Mouse (Mus musculus) neural tube, embryonic 13.5 days (tissue): ENCODE measurements at regions not wholly inside any gene's neighbourhood (a gene's known extent, or its start where the extent isn't known, plus 50 kb on each side); places are given as distances from the start of the nearest gene placed in this dataset.

Experiments used
- ATAC-seq: fragments of 200-750 bp; cut with Nextera tagmentation; 2 replicates; pipeline ENCODE4 v1.8.0; 2017; ENCODE audit warnings: low read depth, mild to moderate bottlenecking, moderate TSS enrichment, moderate library complexity
- H3K27ac ChIP-seq: fragments of 300-500 bp; sonication (generic); replicated peaks from 2 replicates; pipeline ENCODE4 v1.5.1; 2015; ENCODE audit warnings: moderate library complexity, mild to moderate bottlenecking, inconsistent platforms
- H3K27me3 ChIP-seq: fragments of 300-500 bp; sonication (generic); 2 replicates; pipeline ENCODE4 v1.6.1; 2015; ENCODE audit warnings: mild to moderate bottlenecking, inconsistent platforms
- H3K36me3 ChIP-seq: fragments of 300-500 bp; sonication (generic); 2 replicates; pipeline ENCODE4 v1.6.1; 2015; ENCODE audit warnings: mild to moderate bottlenecking, inconsistent platforms
- H3K4me1 ChIP-seq: fragments of 300-500 bp; sonication (generic); replicated peaks from 2 replicates; pipeline ENCODE4 v1.6.1; 2015; ENCODE audit warnings: inconsistent platforms
- H3K4me2 ChIP-seq: fragments of 300-500 bp; sonication (generic); 2 replicates; pipeline ENCODE4 v1.6.1; 2015; ENCODE audit warnings: inconsistent platforms, mild to moderate bottlenecking, moderate library complexity
- H3K4me3 ChIP-seq: fragments of 300-500 bp; sonication (generic); 2 replicates; pipeline ENCODE4 v1.5.1; 2015; ENCODE audit warnings: mild to moderate bottlenecking, inconsistent platforms
- H3K9ac ChIP-seq: fragments of 300-500 bp; sonication (generic); 2 replicates; pipeline ENCODE4 v1.6.1; 2015; ENCODE audit warnings: moderate library complexity, mild to moderate bottlenecking, inconsistent platforms
- H3K9me3 ChIP-seq: fragments of 300-500 bp; sonication (generic); 2 replicates; pipeline ENCODE4 v1.6.1; 2016; ENCODE audit warnings: inconsistent platforms
- WGBS: fragments of 180-500 bp; shearing (Covaris S2); methylation state at CpG from one replicate; pipeline ENCODE4 v1.1.7; 2015; 5-methylcytosine and 5-hydroxymethylcytosine counted together

- no peak overlapping the region for H3K4me3 ChIP-seq
- no peak; the same call in 1 of the 2 replicates for ATAC-seq
- no peaks in the 10 kb centered on the region for H3K36me3 ChIP-seq
- H3K9ac ChIP-seq = no peak overlapping the region
- WGBS = 61% methylated on average over 6 of the region's 6 CpGs
- no peak overlapping the region for H3K27ac ChIP-seq
- H3K4me2 ChIP-seq = no peak overlapping the region
- H3K27me3 ChIP-seq = no peaks in the 10 kb centered on the region
- H3K9me3 ChIP-seq = no peaks in the 10 kb centered on the region
- H3K4me1 ChIP-seq = no peaks in the 10 kb centered on the region; the same call in 1 of the 2 replicates
Observed at GRCm38 (mm10) chr3:121009223-121009622, 162.3 kb downstream of the Rwdd3 start.

DNA sequence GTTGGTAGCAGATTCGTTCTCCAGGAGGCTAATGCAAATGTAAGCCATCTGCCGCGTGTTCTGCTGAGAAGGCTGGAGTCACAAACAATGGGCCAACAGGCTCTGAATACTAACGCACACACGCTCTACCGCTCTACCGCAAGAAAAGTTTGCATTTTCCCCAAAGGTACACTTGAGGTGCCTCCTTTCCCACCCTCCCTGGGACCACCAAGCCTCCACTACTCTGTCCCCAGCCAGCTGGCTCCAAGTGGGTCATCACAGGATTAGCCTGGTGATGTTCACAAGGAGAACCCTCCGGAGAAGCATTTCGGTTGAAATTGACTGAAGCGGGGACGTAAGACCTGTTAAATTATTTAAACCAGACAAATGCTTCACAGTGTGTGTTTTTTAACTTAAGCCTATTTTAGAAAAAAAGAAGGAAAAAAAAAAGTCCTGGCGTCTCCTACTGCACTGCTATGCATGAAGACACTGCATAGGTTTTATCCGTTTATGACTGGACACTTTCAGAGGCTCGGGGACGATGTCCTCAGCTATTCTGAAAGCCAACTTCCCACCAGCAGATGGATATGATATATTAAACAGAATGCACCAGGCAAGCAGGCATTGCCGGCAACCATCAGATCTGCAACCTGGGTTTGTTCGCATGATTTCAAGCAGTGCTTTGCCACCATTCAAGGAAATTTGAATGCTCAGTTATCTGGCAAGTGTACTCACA is 187.8 kb downstream of the Rwdd3 start:
- H3K9ac ChIP-seq = peak overlapping the region; percentile 31; the same call in 1 of the 2 replicates
- peak; percentile 86 for ATAC-seq
- H3K27ac ChIP-seq = peak overlapping the region; percentile 75
- WGBS = 31% methylated on average over 17 of the region's 17 CpGs
- peaks cover 19% of the 10 kb centered on the region for H3K4me1 ChIP-seq
- H3K9me3 ChIP-seq = no peaks in the 10 kb centered on the region
- H3K36me3 ChIP-seq = no peaks in the 10 kb centered on the region
- peak overlapping the region; percentile 38 for H3K4me2 ChIP-seq
- no peak overlapping the region for H3K4me3 ChIP-seq
- H3K27me3 ChIP-seq = no peaks in the 10 kb centered on the region

DNA sequence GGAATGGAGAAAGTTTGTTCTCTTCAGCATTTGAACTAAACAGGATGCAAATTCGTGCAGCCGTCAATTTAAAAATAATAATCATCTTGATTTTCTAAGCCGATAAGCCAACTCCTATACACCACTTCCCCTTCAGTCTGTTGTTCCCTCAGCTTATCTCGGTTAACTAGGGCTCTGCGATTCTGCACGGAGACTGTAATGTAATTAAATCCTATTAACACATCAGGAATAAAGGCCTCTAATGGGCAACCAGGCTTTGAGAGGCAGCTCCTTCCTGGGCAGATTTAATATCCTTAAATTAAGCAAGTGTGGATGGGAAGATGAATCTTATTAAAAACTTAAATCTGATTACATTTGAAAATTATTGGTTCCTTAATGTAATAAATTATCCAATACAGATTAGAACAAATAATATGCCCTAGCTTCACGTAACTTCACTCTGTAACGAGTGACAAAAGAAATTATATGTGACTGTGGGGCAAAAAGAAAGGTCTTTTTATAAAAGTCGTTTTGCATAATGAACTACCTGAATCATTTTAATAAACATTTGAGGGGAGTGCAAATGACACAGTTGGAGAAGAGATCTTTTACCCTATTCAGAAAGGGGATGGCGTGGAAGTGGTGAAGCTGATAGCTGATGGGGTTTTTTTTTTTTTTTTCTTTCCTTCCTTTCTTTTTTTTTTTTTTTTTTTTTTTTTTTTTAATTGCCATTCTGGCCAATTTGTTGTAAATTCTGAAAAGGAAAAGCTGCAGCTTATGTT is 188.5 kb downstream of the Rwdd3 start:
- H3K9me3 ChIP-seq = no peaks in the 10 kb centered on the region
- no peak overlapping the region for H3K9ac ChIP-seq
- peak overlapping the region; percentile 38 for H3K4me2 ChIP-seq
- 20% methylated on average over 10 of the region's 10 CpGs for WGBS
- H3K27me3 ChIP-seq = no peaks in the 10 kb centered on the region
- peak overlapping the region; percentile 75; the same call in 1 of the 2 replicates for H3K27ac ChIP-seq
- H3K4me3 ChIP-seq = no peak overlapping the region
- peaks cover 19% of the 10 kb centered on the region for H3K4me1 ChIP-seq
- ATAC-seq = peak; percentile 78
- no peaks in the 10 kb centered on the region for H3K36me3 ChIP-seq

DNA sequence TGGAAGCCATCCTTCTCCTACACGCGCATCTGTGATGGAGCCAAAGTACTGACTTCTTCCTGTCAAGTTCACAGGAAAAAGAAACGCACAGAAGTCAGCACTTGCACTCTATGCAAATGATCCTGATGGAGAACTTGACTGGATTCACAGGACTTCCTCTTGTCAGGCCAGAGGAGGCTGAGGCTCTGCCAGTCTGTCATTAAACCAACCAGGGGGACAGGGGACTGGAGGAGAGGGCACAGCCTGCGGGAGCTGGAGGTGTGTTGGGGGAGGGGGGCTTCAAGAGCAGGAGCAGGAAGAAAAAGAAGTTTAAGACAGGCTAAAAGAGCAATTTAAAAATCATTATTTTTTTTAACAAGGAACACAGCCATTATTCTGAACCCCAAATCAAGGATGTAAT is 189.3 kb downstream of the Rwdd3 start:
- no peak overlapping the region for H3K4me2 ChIP-seq
- 39% methylated on average over 4 of the region's 4 CpGs for WGBS
- no peak overlapping the region for H3K9ac ChIP-seq
- ATAC-seq = no peak
- no peaks in the 10 kb centered on the region for H3K9me3 ChIP-seq
- no peaks in the 10 kb centered on the region for H3K27me3 ChIP-seq
- no peak overlapping the region for H3K4me3 ChIP-seq
- peaks cover 19% of the 10 kb centered on the region for H3K4me1 ChIP-seq
- H3K27ac ChIP-seq = 0 out of 2 replicates have a peak overlapping the region, but pooled peaks have one; percentile 40
- H3K36me3 ChIP-seq = no peaks in the 10 kb centered on the region

DNA sequence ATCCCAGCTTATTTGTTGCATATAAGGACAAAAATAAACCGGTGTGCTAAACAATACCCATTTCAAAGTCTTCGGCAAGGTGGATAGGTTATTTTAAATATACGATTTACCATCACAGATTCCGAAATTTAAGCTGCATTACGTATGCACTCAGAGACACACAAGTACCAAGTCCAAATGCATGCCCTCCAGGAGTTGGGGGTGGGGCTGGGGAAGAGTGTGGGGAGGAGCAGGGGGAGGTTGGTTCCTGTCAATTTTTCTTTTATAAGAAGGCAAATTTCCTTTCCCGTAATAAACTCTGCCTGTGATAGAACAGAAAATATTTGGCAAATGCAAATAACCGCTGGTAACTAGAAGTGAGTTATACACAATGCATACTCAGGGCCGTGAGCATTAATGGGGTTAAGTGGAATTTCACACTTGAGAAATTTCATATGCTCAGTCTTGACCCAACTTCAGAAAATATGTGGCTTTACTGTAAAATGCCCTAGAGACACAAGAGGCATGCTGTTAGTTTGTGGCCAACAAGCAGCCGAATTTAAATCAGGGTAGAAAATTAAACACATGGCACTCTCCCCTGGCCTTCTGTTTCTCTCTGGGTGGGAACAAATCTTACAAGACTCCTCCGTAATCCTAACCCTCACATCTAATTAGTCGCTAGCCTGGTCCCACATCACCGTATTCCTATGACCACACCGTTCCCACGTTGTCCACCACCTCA is 200.6 kb downstream of the Rwdd3 start:
- no peaks in the 10 kb centered on the region for H3K4me1 ChIP-seq

GRCm38 (mm10) chr3:120946906-120947305 is 224.6 kb downstream of the Rwdd3 start:
- no peak for ATAC-seq
- WGBS = 86% methylated on average over 8 of the region's 8 CpGs
- Histone ChIP-seq H3K27me3 (no peaks in the 10 kb centered on the region), H3K4me2 (no peak overlapping the region), H3K36me3 (no peaks in the 10 kb centered on the region), H3K9me3 (no peaks in the 10 kb centered on the region), H3K4me1 (no peaks in the 10 kb centered on the region), H3K4me3 (no peak overlapping the region), H3K9ac (no peak overlapping the region), H3K27ac (no peak overlapping the region)

More for the DNA sequence above, 200.6 kb downstream of the Rwdd3 start:
- WGBS = 77% methylated on average over 14 of the region's 14 CpGs
- Histone ChIP-seq H3K9me3 (no peaks in the 10 kb centered on the region), H3K36me3 (no peaks in the 10 kb centered on the region), H3K27me3 (no peaks in the 10 kb centered on the region), H3K9ac (no peak overlapping the region), H3K4me2 (no peak overlapping the region), H3K4me3 (no peak overlapping the region), H3K27ac (no peak overlapping the region)
- no peak for ATAC-seq

- Histone ChIP-seq H3K4me1 (no peaks in the 10 kb centered on the region), H3K27me3 (no peaks in the 10 kb centered on the region), H3K9ac (no peak overlapping the region), H3K27ac (no peak overlapping the region), H3K36me3 (no peaks in the 10 kb centered on the region), H3K4me2 (no peak overlapping the region), H3K4me3 (no peak overlapping the region), H3K9me3 (no peaks in the 10 kb centered on the region)
- no peak for ATAC-seq
- 89% methylated on average over 4 of the region's 4 CpGs for WGBS
Observed at GRCm38 (mm10) chr3:120934401-120934800, 237.1 kb downstream of the Rwdd3 start.

DNA sequence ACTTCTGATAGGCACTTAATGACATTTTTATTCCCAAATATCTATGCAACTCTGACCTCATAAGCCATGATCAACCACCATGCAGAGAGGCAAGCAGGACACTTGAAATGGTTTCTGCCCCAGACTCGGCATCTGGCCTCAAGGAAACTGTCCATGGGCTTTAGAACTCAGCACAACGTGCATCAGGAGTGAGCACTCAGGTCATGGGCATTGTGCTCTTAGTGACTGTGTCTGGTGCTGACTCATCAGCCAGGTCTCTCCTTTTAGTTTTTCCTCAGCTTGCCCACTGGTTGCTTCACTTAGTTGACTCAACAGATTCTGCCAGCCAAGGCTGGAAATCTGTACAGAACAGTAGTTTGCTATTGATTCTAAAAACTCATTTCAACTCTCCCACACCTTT is 251.1 kb downstream of the Rwdd3 start:
- H3K36me3 ChIP-seq = no peaks in the 10 kb centered on the region
- H3K27ac ChIP-seq = no peak overlapping the region
- no peak overlapping the region for H3K4me2 ChIP-seq
- no peak overlapping the region for H3K9ac ChIP-seq
- no peaks in the 10 kb centered on the region for H3K4me1 ChIP-seq
- ATAC-seq = no peak
- 87% methylated on average over 2 of the region's 2 CpGs for WGBS
- no peaks in the 10 kb centered on the region for H3K27me3 ChIP-seq
- no peaks in the 10 kb centered on the region for H3K9me3 ChIP-seq
- no peak overlapping the region for H3K4me3 ChIP-seq

DNA sequence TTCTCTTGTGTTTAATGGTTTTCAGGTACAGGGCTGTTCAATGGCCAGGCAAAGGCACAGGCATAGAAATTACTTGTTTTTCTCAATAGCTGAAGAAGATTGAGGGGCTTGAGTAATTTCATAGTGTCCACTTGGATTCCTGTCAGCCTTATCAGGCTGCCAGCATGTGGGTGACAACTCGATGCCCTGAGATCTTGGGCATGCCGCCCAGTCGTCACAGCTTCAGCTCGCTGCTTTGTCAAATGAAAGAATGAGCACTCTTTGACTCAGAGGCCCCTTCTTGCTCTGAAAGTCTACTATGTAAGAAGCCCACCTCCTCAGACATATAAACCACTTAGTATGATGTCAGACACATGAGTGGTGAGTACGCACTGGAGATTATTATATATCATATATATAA is 272.6 kb downstream of the Rwdd3 start:
- 87% methylated on average over 5 of the region's 5 CpGs for WGBS
- Histone ChIP-seq H3K27me3 (no peaks in the 10 kb centered on the region), H3K9me3 (0 out of 2 replicates have a peak, but pooled peaks cover 3% of the 10 kb centered on the region), H3K27ac (no peak overlapping the region), H3K4me3 (no peak overlapping the region), H3K36me3 (no peaks in the 10 kb centered on the region), H3K4me1 (no peaks in the 10 kb centered on the region), H3K4me2 (no peak overlapping the region), H3K9ac (no peak overlapping the region)
- no peak for ATAC-seq

DNA sequence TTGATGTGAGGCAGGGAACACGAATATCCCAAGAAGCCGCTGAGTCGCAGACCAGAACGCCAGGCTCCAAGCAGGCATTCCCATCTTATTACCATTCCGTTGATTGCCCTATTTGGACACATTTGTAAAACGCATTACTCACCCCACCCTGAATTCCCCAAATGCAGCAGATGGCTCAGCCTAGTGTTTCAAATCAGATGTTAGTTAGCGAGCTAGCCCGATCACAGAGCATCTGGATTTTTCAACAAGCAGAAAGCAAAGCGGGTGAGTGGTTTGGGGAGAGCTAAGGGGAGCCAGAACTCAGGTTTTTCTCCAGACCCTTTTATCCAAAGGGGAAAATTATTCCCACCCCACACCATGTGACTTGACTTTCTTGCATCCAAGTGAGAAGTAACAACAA is 273.2 kb downstream of the Rwdd3 start:
- no peak for ATAC-seq
- H3K36me3 ChIP-seq = no peaks in the 10 kb centered on the region
- H3K9me3 ChIP-seq = 0 out of 2 replicates have a peak, but pooled peaks cover 3% of the 10 kb centered on the region
- H3K4me2 ChIP-seq = no peak overlapping the region
- no peak overlapping the region for H3K27ac ChIP-seq
- WGBS = 66% methylated on average over 9 of the region's 9 CpGs
- no peak overlapping the region for H3K4me3 ChIP-seq
- no peaks in the 10 kb centered on the region for H3K4me1 ChIP-seq
- no peaks in the 10 kb centered on the region for H3K27me3 ChIP-seq
- no peak overlapping the region for H3K9ac ChIP-seq

DNA sequence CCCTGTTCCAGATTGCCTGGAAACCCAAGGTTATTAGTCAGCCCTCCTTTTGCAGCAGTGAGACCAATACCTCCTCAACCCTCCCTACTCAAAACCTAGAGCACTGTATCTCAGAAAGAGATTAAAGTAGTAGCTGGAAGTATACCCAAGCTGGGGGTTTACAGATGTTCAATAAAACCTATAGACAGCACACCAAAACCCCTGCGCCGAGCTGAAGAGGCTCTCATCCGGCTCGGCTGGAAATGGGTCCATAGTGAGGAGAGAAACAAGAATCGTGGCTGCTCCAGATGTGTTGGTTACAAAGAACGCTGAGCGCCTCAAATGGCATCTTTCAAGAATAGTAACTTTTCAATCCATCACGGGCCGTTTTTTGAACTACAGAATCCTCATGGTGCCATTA is 273.7 kb downstream of the Rwdd3 start:
- H3K9ac ChIP-seq = no peak overlapping the region
- no peak for ATAC-seq
- no peaks in the 10 kb centered on the region for H3K27me3 ChIP-seq
- no peak overlapping the region for H3K4me2 ChIP-seq
- no peaks in the 10 kb centered on the region for H3K4me1 ChIP-seq
- H3K27ac ChIP-seq = no peak overlapping the region
- 91% methylated on average over 9 of the region's 9 CpGs for WGBS
- no peaks in the 10 kb centered on the region for H3K36me3 ChIP-seq
- H3K9me3 ChIP-seq = 0 out of 2 replicates have a peak, but pooled peaks cover 3% of the 10 kb centered on the region
- no peak overlapping the region for H3K4me3 ChIP-seq

- 81% methylated on average over 12 of the region's 12 CpGs for WGBS
- Histone ChIP-seq H3K4me2 (no peak overlapping the region), H3K4me1 (no peaks in the 10 kb centered on the region), H3K36me3 (no peaks in the 10 kb centered on the region), H3K27me3 (no peaks in the 10 kb centered on the region), H3K9ac (no peak overlapping the region), H3K4me3 (no peak overlapping the region), H3K27ac (no peak overlapping the region), H3K9me3 (no peaks in the 10 kb centered on the region)
- no peak for ATAC-seq
Observed at GRCm38 (mm10) chr3:120897221-120897620, 274.3 kb downstream of the Rwdd3 start.
